Comparison of ENCODE assay signal across 9 mouse cellular contexts in the genomic region with DNA sequence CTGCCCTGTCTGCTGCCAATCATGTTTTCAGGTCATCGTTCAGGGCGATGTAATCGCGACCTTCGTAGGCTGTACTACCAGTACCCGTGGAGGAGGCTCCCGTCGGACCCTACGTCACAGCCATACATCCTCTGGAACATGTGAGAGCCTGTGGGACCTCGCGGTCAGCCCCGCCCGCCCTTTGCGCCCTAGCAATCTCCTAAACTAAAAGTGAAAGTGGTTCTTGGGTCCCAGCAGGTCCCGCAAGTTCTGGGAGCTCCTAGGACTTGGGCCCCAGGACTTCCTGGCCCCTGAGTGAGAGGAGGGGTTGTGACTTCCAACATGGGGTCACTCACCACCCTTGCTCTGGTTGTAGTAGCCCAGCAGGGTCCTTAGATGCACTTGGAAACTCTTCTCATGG. TPM values are rescaled to one million over a fixed set of nuclear protein-coding genes. Genes with fewer than 3 reads are reported as not detected.
DNase-seq lines count a peak whose midpoint lies in the region; ATAC-seq and TF ChIP-seq lines count a peak whose summit lies in the region.
"Had no signal": no experiment of that assay in that cellular context is flagged by ENCODE, and none has a peak within 500 bp of the region (broad histone marks: within the 10 kb centered on the region; RNA-seq: fewer than 3 reads in every experiment).

No protein-coding gene starts in this region.

- 1% methylated on average over 15 of the region's 15 CpGs for WGBS in forebrain, postnatal 0 days
- WGBS in lung, embryonic 15.5 days, result 2% methylated on average over 15 of the region's 15 CpGs
- WGBS in neural tube, embryonic 14.5 days, result under 1% methylated on average over 15 of the region's 15 CpGs

- no peaks in the 10 kb centered on the region for H3K36me3 ChIP-seq in forebrain, postnatal 0 days (ENCODE audit: insufficient read depth)
- no peaks in the 10 kb centered on the region for H3K36me3 ChIP-seq in lung, embryonic 15.5 days
- no peaks in the 10 kb centered on the region for H3K36me3 ChIP-seq in neural tube, embryonic 14.5 days (ENCODE audit: control insufficient read depth, insufficient read depth, low read length)

- peaks cover 32% of the 10 kb centered on the region; the same call in 1 of the 2 replicates for H3K27me3 ChIP-seq in forebrain, postnatal 0 days (ENCODE audit: insufficient read depth, low read length)
- H3K27me3 ChIP-seq in lung, embryonic 15.5 days, result peaks cover 38% of the 10 kb centered on the region
- peaks cover 9% of the 10 kb centered on the region for H3K27me3 ChIP-seq in neural tube, embryonic 14.5 days (ENCODE audit: control insufficient read depth, insufficient read depth, low read length)

- TF ChIP-seq CTCF in forebrain, postnatal 0 days (IDR thresholded peaks at IDR 0.05; ENCODE audit: low read depth), result no peak

- no peak for ATAC-seq in forebrain, postnatal 0 days
- ATAC-seq in lung, embryonic 15.5 days (ENCODE audit: borderline replicate concordance, extremely low read depth, low FRiP score, low TSS enrichment), result no peak
- peak; percentile 17; the same call in 1 of the 2 replicates for ATAC-seq in neural tube, embryonic 14.5 days (ENCODE audit: low read depth)

- H3K9me3 ChIP-seq in forebrain, postnatal 0 days (ENCODE audit: low read length), result no peaks in the 10 kb centered on the region
- H3K9me3 ChIP-seq in lung, embryonic 15.5 days, result no peaks in the 10 kb centered on the region
- no peaks in the 10 kb centered on the region for H3K9me3 ChIP-seq in neural tube, embryonic 14.5 days (ENCODE audit: control insufficient read depth, low read length)

- peaks cover 3% of the 10 kb centered on the region; the same call in 1 of the 2 replicates for H3K4me1 ChIP-seq in forebrain, postnatal 0 days (ENCODE audit: insufficient read depth)
- 0 out of 2 replicates have a peak, but pooled peaks cover 4% of the 10 kb centered on the region for H3K4me1 ChIP-seq in lung, embryonic 15.5 days
- H3K4me1 ChIP-seq in neural tube, embryonic 14.5 days (ENCODE audit: control insufficient read depth, insufficient read depth, low read length), result 0 out of 2 replicates have a peak, but pooled peaks cover 3% of the 10 kb centered on the region

- H3K4me3 ChIP-seq in forebrain, postnatal 0 days (ENCODE audit: low read depth, low read length), result peak overlapping the region; percentile 26
- H3K4me3 ChIP-seq in lung, embryonic 15.5 days, result peak overlapping the region; percentile 45
- peak overlapping the region; percentile 20 for H3K4me3 ChIP-seq in neural tube, embryonic 14.5 days (ENCODE audit: low read depth, low read length)

- DNase-seq in urinary bladder, adult 18-20 months (ENCODE audit: low spot score in 2 of 2), result peak; percentile 42 to 46
- DNase-seq in urinary bladder, adult 2 months (ENCODE audit: low spot score), result no peak
- DNase-seq in forebrain, postnatal 0 days, result no peak
- peak; percentile 28 for DNase-seq in kidney, adult 18-20 months
- no peak for DNase-seq in urinary bladder, postnatal 10 days (ENCODE audit: low spot score)
- no peak for DNase-seq in frontal cortex, adult 2 months (ENCODE audit: extremely low spot score in 1 of 2, low spot score in 1 of 2)

- peak overlapping the region; percentile 50 for H3K4me2 ChIP-seq in forebrain, postnatal 0 days (ENCODE audit: low read depth)
- peak overlapping the region; percentile 86 for H3K4me2 ChIP-seq in lung, embryonic 15.5 days
- 0 out of 2 replicates have a peak overlapping the region, but pooled peaks have one; percentile 42 for H3K4me2 ChIP-seq in neural tube, embryonic 14.5 days (ENCODE audit: low read depth, low read length)

- H3K27ac ChIP-seq in forebrain, postnatal 0 days (ENCODE audit: low read depth, low read length), result no peak overlapping the region
- no peak overlapping the region for H3K27ac ChIP-seq in lung, embryonic 15.5 days
- no peak overlapping the region for H3K27ac ChIP-seq in neural tube, embryonic 14.5 days (ENCODE audit: low read depth, low read length)

- no peak overlapping the region for H3K9ac ChIP-seq in forebrain, postnatal 0 days
- H3K9ac ChIP-seq in lung, embryonic 15.5 days, result peak overlapping the region; percentile 31
- H3K9ac ChIP-seq in neural tube, embryonic 14.5 days (replicated peaks; ENCODE audit: low read depth, low read length), result no peak overlapping the region

RNA-seq across cellular contexts. Expression of gene H2-T3, which starts 15.4 kb away (rescaled TPM):
- polyA plus RNA-seq in urinary bladder, adult 2 months (2012; rRNA removed), result 0.03 TPM in 1 of 2 replicates, not detected in the other
- not detected in 2 replicates for total RNA-seq in forebrain, postnatal 0 days (2014; rRNA removed)
- polyA plus RNA-seq in forebrain, postnatal 0 days (2015; fragmentation: Nextera tagmentation; extraction: Ambion mirVana), result not detected in 2 replicates
- 0.59 and 0.71 TPM in 2 replicates for polyA plus RNA-seq in lung, embryonic 15.5 days (2015; fragmentation: Nextera tagmentation; extraction: Ambion mirVana)
- polyA plus RNA-seq in neural tube, embryonic 14.5 days (2014; fragmentation: Nextera tagmentation; extraction: Ambion mirVana), result not detected in 2 replicates
- not detected in 2 replicates for polyA plus RNA-seq in frontal cortex, adult 2 months (2012; rRNA removed)
- total RNA-seq: adrenal gland, adult 18-20 months had no signal

RNA-seq across cellular contexts. Expression of gene Gm8909, which starts 37.1 kb away (rescaled TPM):
- polyA plus RNA-seq in urinary bladder, adult 2 months (2012; rRNA removed), result 0.04 TPM in 1 of 2 replicates, not detected in the other
- not detected in 2 replicates for total RNA-seq in forebrain, postnatal 0 days (2014; rRNA removed)
- not detected in 2 replicates for polyA plus RNA-seq in forebrain, postnatal 0 days (2015; fragmentation: Nextera tagmentation; extraction: Ambion mirVana)
- 35.2 and 39.5 TPM in 2 replicates for polyA plus RNA-seq in lung, embryonic 15.5 days (2015; fragmentation: Nextera tagmentation; extraction: Ambion mirVana)
- not detected in 2 replicates for polyA plus RNA-seq in neural tube, embryonic 14.5 days (2014; fragmentation: Nextera tagmentation; extraction: Ambion mirVana)
- not detected in 2 replicates for polyA plus RNA-seq in frontal cortex, adult 2 months (2012; rRNA removed)

RNA-seq across cellular contexts. Expression of gene Rpp21, which starts 52.4 kb away (rescaled TPM):
- 59.0 and 76.1 TPM in 2 replicates for polyA plus RNA-seq in urinary bladder, adult 2 months (2012; rRNA removed)
- 39.2 and 58.2 TPM in 2 replicates for total RNA-seq in forebrain, postnatal 0 days (2014; rRNA removed)
- polyA plus RNA-seq in forebrain, postnatal 0 days (2015; fragmentation: Nextera tagmentation; extraction: Ambion mirVana), result 139 and 159 TPM in 2 replicates
- polyA plus RNA-seq in lung, embryonic 15.5 days (2015; fragmentation: Nextera tagmentation; extraction: Ambion mirVana), result 177 and 178 TPM in 2 replicates
- polyA plus RNA-seq in neural tube, embryonic 14.5 days (2014; fragmentation: Nextera tagmentation; extraction: Ambion mirVana), result 132 and 170 TPM in 2 replicates
- polyA plus RNA-seq in frontal cortex, adult 2 months (2012; rRNA removed), result 60.3 and 67.4 TPM in 2 replicates

Comparison
In these comparisons a context has a peak if more than half of its experiments do, and no peak if none do; other contexts are left out.
1. DNase-seq: peak in urinary bladder, adult 18-20 months (2 of 2) and kidney, adult 18-20 months (single experiment); none in urinary bladder, adult 2 months (single experiment), forebrain, postnatal 0 days (single experiment), urinary bladder, postnatal 10 days (single experiment) and frontal cortex, adult 2 months (0 of 2).
2. RNA of gene Gm8909, which starts 37.1 kb away (polyA plus RNA-seq): 35.2 to 39.5 TPM in lung, embryonic 15.5 days; not detected in frontal cortex, adult 2 months, 0.04 TPM in urinary bladder, adult 2 months, not detected in forebrain, postnatal 0 days and not detected in neural tube, embryonic 14.5 days; every median in the first group is over 10 times any median in the second.
3. Peak in every context shown above with its lines, with median percentiles within 50 percentile points of each other: H3K4me2 ChIP-seq and H3K4me3 ChIP-seq.